Mouse (Mus musculus) heart, postnatal 0 days (tissue): ENCODE measurements at regions not wholly inside any gene's neighbourhood (a gene's known extent, or its start where the extent isn't known, plus 50 kb on each side); places are given as distances from the start of the nearest gene placed in this dataset.

ENCODE experiments used
- ATAC-seq: fragments of 200-750 bp; cut with Nextera tagmentation; 2 replicates; pipeline ENCODE4 v1.8.0; 2017; ENCODE audit warnings: low read depth, moderate number of reproducible peaks, moderate library complexity; ENCODE audit not compliant: insufficient read depth
- DNase-seq: peaks from one replicate; pipeline ENCODE4 v3.0.0-alpha.2; 2016; ENCODE audit warnings: low spot score
- H3K27ac ChIP-seq: fragments of 300-500 bp; sonication (generic); 2 replicates; pipeline ENCODE4 v1.5.1; 2014; ENCODE audit warnings: low read depth, mild to moderate bottlenecking
- H3K27me3 ChIP-seq: fragments of 300-500 bp; sonication (generic); 2 replicates; pipeline ENCODE4 v1.6.1; 2014; ENCODE audit warnings: low read length, mixed read lengths; ENCODE audit not compliant: control insufficient read depth, insufficient read depth
- H3K36me3 ChIP-seq: fragments of 300-500 bp; sonication (generic); replicated peaks from 2 replicates; pipeline ENCODE4 v1.6.1; 2014; ENCODE audit warnings: low read length, mixed read lengths; ENCODE audit not compliant: control insufficient read depth, insufficient read depth
- H3K4me1 ChIP-seq: fragments of 300-500 bp; sonication (generic); 2 replicates; pipeline ENCODE4 v1.6.1; 2014; ENCODE audit warnings: antibody characterized with exemption; ENCODE audit not compliant: control insufficient read depth, insufficient read depth
- H3K4me2 ChIP-seq: fragments of 300-500 bp; sonication (generic); 2 replicates; pipeline ENCODE4 v1.6.1; 2014; ENCODE audit warnings: low read depth, mild to moderate bottlenecking, low read length, moderate library complexity
- H3K4me3 ChIP-seq: fragments of 300-500 bp; sonication (generic); 2 replicates; pipeline ENCODE4 v1.5.1; 2014; ENCODE audit warnings: low read depth, low read length
- H3K9ac ChIP-seq: fragments of 300-500 bp; sonication (generic); replicated peaks from 2 replicates; pipeline ENCODE4 v1.6.1; 2014; ENCODE audit warnings: low read depth, low read length, mixed read lengths
- H3K9me3 ChIP-seq: fragments of 300-500 bp; sonication (generic); replicated peaks from 2 replicates; pipeline ENCODE4 v1.6.1; 2016; ENCODE audit warnings: low read length; ENCODE audit not compliant: control insufficient read depth
- CTCF ChIP-seq: IDR thresholded peaks from 2 replicates; pipeline ENCODE4 v1.5.1; 2016; ENCODE audit warnings: antibody characterized with exemption, control low read depth, low read depth
- EP300 ChIP-seq: IDR thresholded peaks from 2 replicates; pipeline ENCODE4 v1.6.1; 2016; ENCODE audit warnings: antibody characterized with exemption, low read depth
- WGBS: fragments of 180-500 bp; shearing (Covaris S2); extraction: QIAGEN DNeasy Blood & Tissue Kit; methylation state at CpG from one replicate; pipeline ENCODE4 v1.1.7; 2014; 5-methylcytosine and 5-hydroxymethylcytosine counted together

GRCm38 (mm10) chr10:68961376-68961775 lies 189.9 kb upstream of the Rhobtb1 start:
- no peak overlapping the region for H3K27ac ChIP-seq
- H3K36me3 ChIP-seq: no peaks in the 10 kb centered on the region
- TF ChIP-seq EP300 (no peak), CTCF (no peak)
- H3K9ac ChIP-seq: no peak overlapping the region
- H3K4me2 ChIP-seq: no peak overlapping the region
- ATAC-seq (no peak), DNase-seq (no peak)
- H3K9me3 ChIP-seq: 0 out of 2 replicates have a peak, but pooled peaks cover 5% of the 10 kb centered on the region
- WGBS: 83% methylated on average over 1 of the region's 1 CpGs
- H3K4me3 ChIP-seq: no peak overlapping the region
- peaks cover 3% of the 10 kb centered on the region; the same call in 1 of the 2 replicates for H3K4me1 ChIP-seq
- no peaks in the 10 kb centered on the region for H3K27me3 ChIP-seq

- no peak for ATAC-seq
- H3K4me1 ChIP-seq: no peaks in the 10 kb centered on the region
- no peaks in the 10 kb centered on the region for H3K36me3 ChIP-seq
- no peak overlapping the region for H3K4me2 ChIP-seq
- H3K9me3 ChIP-seq: 0 out of 2 replicates have a peak, but pooled peaks cover 5% of the 10 kb centered on the region
- H3K27ac ChIP-seq: no peak overlapping the region
- H3K27me3 ChIP-seq: no peaks in the 10 kb centered on the region
- no peak for DNase-seq
- 71% methylated on average over 8 of the region's 8 CpGs for WGBS
- TF ChIP-seq CTCF: no peak
- TF ChIP-seq EP300: no peak
- no peak overlapping the region for H3K9ac ChIP-seq
- no peak overlapping the region for H3K4me3 ChIP-seq
These were observed 188.1 kb upstream of the Rhobtb1 start for GRCm38 (mm10) chr10:68963090-68963489.

GRCm38 (mm10) chr10:68965271-68965670 lies 186.0 kb upstream of the Rhobtb1 start:
- TF ChIP-seq EP300 (no peak), CTCF (no peak)

GRCm38 (mm10) chr10:68967976-68968968 lies 183.0 kb upstream of the Rhobtb1 start:
- TF ChIP-seq EP300: no peak
- no peak for TF ChIP-seq CTCF

More at GRCm38 (mm10) chr10:68965271-68965670, 186.0 kb upstream of the Rhobtb1 start:
- no peaks in the 10 kb centered on the region for H3K4me1 ChIP-seq
- H3K27ac ChIP-seq: no peak overlapping the region
- 92% methylated on average over 1 of the region's 1 CpGs for WGBS
- no peak for ATAC-seq
- no peak for DNase-seq
- no peaks in the 10 kb centered on the region for H3K27me3 ChIP-seq
- no peak overlapping the region for H3K4me3 ChIP-seq
- H3K4me2 ChIP-seq: no peak overlapping the region
- H3K36me3 ChIP-seq: no peaks in the 10 kb centered on the region
- H3K9me3 ChIP-seq: no peaks in the 10 kb centered on the region
- H3K9ac ChIP-seq: no peak overlapping the region

GRCm38 (mm10) chr10:68970521-68970920 lies 180.7 kb upstream of the Rhobtb1 start:
- Histone ChIP-seq H3K9me3 (no peaks in the 10 kb centered on the region), H3K4me3 (no peak overlapping the region), H3K4me1 (no peaks in the 10 kb centered on the region), H3K27me3 (no peaks in the 10 kb centered on the region), H3K27ac (no peak overlapping the region), H3K9ac (no peak overlapping the region), H3K4me2 (no peak overlapping the region), H3K36me3 (no peaks in the 10 kb centered on the region)
- ATAC-seq: no peak
- WGBS: 68% methylated on average over 2 of the region's 2 CpGs
- no peak for TF ChIP-seq EP300
- TF ChIP-seq CTCF: no peak
- DNase-seq: no peak

More at GRCm38 (mm10) chr10:68967976-68968968, 183.0 kb upstream of the Rhobtb1 start:
- Histone ChIP-seq H3K4me2 (no peak overlapping the region), H3K27ac (no peak overlapping the region), H3K4me3 (no peak overlapping the region), H3K27me3 (no peaks in the 10 kb centered on the region), H3K9ac (no peak overlapping the region), H3K9me3 (no peaks in the 10 kb centered on the region), H3K4me1 (no peaks in the 10 kb centered on the region), H3K36me3 (no peaks in the 10 kb centered on the region)
- WGBS: 74% methylated on average over 15 of the region's 15 CpGs
- ATAC-seq (no peak), DNase-seq (no peak)
